Mouse (Mus musculus): ENCODE data around the gene 9830107B12Rik. TPM values are rescaled to one million over a fixed set of nuclear protein-coding genes. Genes with fewer than 3 reads are reported as not detected.

The 9830107B12Rik gene
- polyA plus RNA-seq, 1 experiment from 2014 or later: 1.4 TPM

GRCm38 (mm10) chr17:48089446-48089845 lies 56.6 kb downstream of the 9830107B12Rik start:
- TF ChIP-seq EP300 (IDR thresholded peaks at IDR 0.05; ENCODE audit: low read depth) (no peak), CTCF (IDR thresholded peaks at IDR 0.05; ENCODE audit: low read depth) (no peak)
- no peak overlapping the region for H3K9ac ChIP-seq (replicated peaks)
- no peak overlapping the region for H3K4me2 ChIP-seq (ENCODE audit: low read depth, low read length)
- DNase-seq (no peak), ATAC-seq (no peak)
- H3K27me3 ChIP-seq (ENCODE audit: insufficient read depth, low read length): peaks cover 7% of the 10 kb centered on the region
- H3K4me3 ChIP-seq (ENCODE audit: low read depth, low read length): no peak overlapping the region
- H3K27ac ChIP-seq (ENCODE audit: low read depth): no peak overlapping the region
- no peaks in the 10 kb centered on the region for H3K4me1 ChIP-seq (ENCODE audit: insufficient read depth)
- H3K9me3 ChIP-seq (ENCODE audit: low read length): peaks cover 5% of the 10 kb centered on the region
- no peaks in the 10 kb centered on the region for H3K36me3 ChIP-seq (replicated peaks; ENCODE audit: insufficient read depth, low read length)
- 73% methylated on average over 2 of the region's 2 CpGs for WGBS (ENCODE audit: insufficient replicate concordance)

DNA sequence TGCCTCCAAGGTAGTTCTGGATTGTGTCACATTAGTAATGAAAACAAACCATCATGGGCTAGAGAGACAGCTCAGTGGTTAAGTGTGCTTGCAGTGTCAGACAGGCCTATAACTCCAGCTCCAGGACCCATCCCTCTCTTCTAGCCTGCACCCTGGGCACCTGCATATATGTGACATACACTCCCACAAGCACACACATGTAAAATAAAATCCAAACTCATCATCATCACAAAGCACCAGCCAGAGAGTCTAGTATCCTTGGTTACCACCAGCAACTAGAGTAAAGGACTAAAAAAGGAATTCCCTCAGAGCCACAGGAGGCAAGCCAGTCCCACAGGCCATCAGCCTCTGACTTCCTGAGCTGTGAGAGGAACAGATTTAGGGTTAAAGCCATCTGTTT lies 57.0 kb downstream of the 9830107B12Rik start, which contains the start of gene 1700067P10Rik:
Gene 1700067P10Rik (plus strand): TSS at position 301 of the 400 bp plus-strand sequence.
- DNase-seq: no peak
- no peak for ATAC-seq

GRCm38 (mm10) chr17:48080626-48081025 lies 65.4 kb downstream of the 9830107B12Rik start:
- DNase-seq: no peak

More for the DNA sequence above, 57.0 kb downstream of the 9830107B12Rik start, which contains the start of gene 1700067P10Rik:
- H3K27me3 ChIP-seq (ENCODE audit: insufficient read depth, low read length): peaks cover 2% of the 10 kb centered on the region
- no peak within 1 kb of the TSS for H3K4me3 ChIP-seq (ENCODE audit: low read depth, low read length)
- H3K9ac ChIP-seq (replicated peaks): no peak within 1 kb of the TSS
- H3K9me3 ChIP-seq (ENCODE audit: low read length): peaks cover 5% of the 10 kb centered on the region
- TF ChIP-seq CTCF (IDR thresholded peaks at IDR 0.05; ENCODE audit: low read depth): no peak
- no peak for TF ChIP-seq EP300 (IDR thresholded peaks at IDR 0.05; ENCODE audit: low read depth)
- H3K4me2 ChIP-seq (ENCODE audit: low read depth, low read length): no peak within 1 kb of the TSS
- no peaks in the 10 kb centered on the region for H3K36me3 ChIP-seq (replicated peaks; ENCODE audit: insufficient read depth, low read length)
- H3K4me1 ChIP-seq (ENCODE audit: insufficient read depth): no peaks in the 10 kb centered on the region
- no peak within 1 kb of the TSS for H3K27ac ChIP-seq (ENCODE audit: low read depth)

More at GRCm38 (mm10) chr17:48080626-48081025, 65.4 kb downstream of the 9830107B12Rik start:
- no peak for ATAC-seq
- WGBS (ENCODE audit: insufficient replicate concordance): 47% methylated on average over 3 of the region's 3 CpGs
- H3K9me3 ChIP-seq (ENCODE audit: low read length): no peaks in the 10 kb centered on the region
- TF ChIP-seq EP300 (IDR thresholded peaks at IDR 0.05; ENCODE audit: low read depth): no peak
- no peak for TF ChIP-seq CTCF (IDR thresholded peaks at IDR 0.05; ENCODE audit: low read depth)
- H3K36me3 ChIP-seq (replicated peaks; ENCODE audit: insufficient read depth, low read length): no peaks in the 10 kb centered on the region
- H3K27ac ChIP-seq (ENCODE audit: low read depth): no peak overlapping the region
- no peak overlapping the region for H3K9ac ChIP-seq (replicated peaks)
- H3K4me1 ChIP-seq (ENCODE audit: insufficient read depth): no peaks in the 10 kb centered on the region
- no peaks in the 10 kb centered on the region for H3K27me3 ChIP-seq (ENCODE audit: insufficient read depth, low read length)
- no peak overlapping the region for H3K4me2 ChIP-seq (ENCODE audit: low read depth, low read length)
- H3K4me3 ChIP-seq (ENCODE audit: low read depth, low read length): no peak overlapping the region

Other genes starting within 250 kb of the 9830107B12Rik start
- gene Foxp4, start 221.6 kb downstream of the 9830107B12Rik start, polyA plus RNA-seq (2015; fragmentation: Nextera tagmentation; extraction: Ambion mirVana): 5.9 and 6.2 TPM in 2 replicates
- not detected in 2 replicates for gene 1700122O11Rik, start 108.0 kb downstream of the 9830107B12Rik start, polyA plus RNA-seq (2015; fragmentation: Nextera tagmentation; extraction: Ambion mirVana)
- gene 1700067P10Rik, start 56.9 kb downstream of the 9830107B12Rik start, polyA plus RNA-seq (2015; fragmentation: Nextera tagmentation; extraction: Ambion mirVana): not detected in 2 replicates
- gene A530064D06Rik, start 21.0 kb upstream of the 9830107B12Rik start, polyA plus RNA-seq (2015; fragmentation: Nextera tagmentation; extraction: Ambion mirVana): 1.6 and 1.7 TPM in 2 replicates
- 1.6 and 2.1 TPM in 2 replicates for gene Trem1, start 86.5 kb upstream of the 9830107B12Rik start, polyA plus RNA-seq (2015; fragmentation: Nextera tagmentation; extraction: Ambion mirVana)
- 12.2 and 14.3 TPM in 2 replicates for gene Trem3, start 101.5 kb upstream of the 9830107B12Rik start, polyA plus RNA-seq (2015; fragmentation: Nextera tagmentation; extraction: Ambion mirVana)
- 7.9 and 9.2 TPM in 2 replicates for gene Treml4, start 118.0 kb upstream of the 9830107B12Rik start, polyA plus RNA-seq (2015; fragmentation: Nextera tagmentation; extraction: Ambion mirVana)
- 2.0 and 2.7 TPM in 2 replicates for gene Treml2, start 153.2 kb upstream of the 9830107B12Rik start, polyA plus RNA-seq (2015; fragmentation: Nextera tagmentation; extraction: Ambion mirVana)
- gene B430306N03Rik, start 169.9 kb upstream of the 9830107B12Rik start, polyA plus RNA-seq (2015; fragmentation: Nextera tagmentation; extraction: Ambion mirVana): 4.7 and 5.1 TPM in 2 replicates
- gene Trem2, start 200.1 kb upstream of the 9830107B12Rik start, polyA plus RNA-seq (2015; fragmentation: Nextera tagmentation; extraction: Ambion mirVana): 5.6 and 6.3 TPM in 2 replicates
- gene Treml1, start 213.6 kb upstream of the 9830107B12Rik start, polyA plus RNA-seq (2015; fragmentation: Nextera tagmentation; extraction: Ambion mirVana): 17.3 and 18.8 TPM in 2 replicates